Mouse (Mus musculus) natural killer cell, adult 2 months (primary cell): ENCODE results near the gene Mgat4c.
"Not testable (repeated sequence)": the region's sequence is repeated elsewhere in the genome, so short reads cannot be mapped to it uniquely, and the experiment has no call there.

Experiments
- DNase-seq, 2 experiments: peaks; one replicate each; pipeline ENCODE4 v3.0.0; 2022; ENCODE audit warnings: low spot score in 2 of 2

The Mgat4c gene

DNA sequence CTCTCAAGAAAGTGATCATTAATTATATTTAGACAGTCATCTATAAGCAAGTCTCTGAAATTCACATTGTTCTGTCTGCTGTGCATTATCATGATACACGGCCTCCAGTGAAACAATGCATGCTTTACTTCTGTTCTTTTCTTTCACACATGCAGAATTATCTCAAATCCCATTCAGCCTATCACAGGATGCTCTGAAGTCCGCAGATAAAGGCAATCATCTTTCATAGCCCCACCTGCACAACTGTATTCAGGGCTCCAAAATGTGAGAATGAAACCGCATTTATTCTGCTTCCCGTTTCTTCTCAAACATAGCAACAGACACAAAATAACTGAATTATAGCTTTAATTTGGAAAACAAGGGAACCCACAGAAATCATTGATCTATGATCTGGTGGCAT, 446.1 kb downstream of the Mgat4c start:
- no peak for DNase-seq

DNA sequence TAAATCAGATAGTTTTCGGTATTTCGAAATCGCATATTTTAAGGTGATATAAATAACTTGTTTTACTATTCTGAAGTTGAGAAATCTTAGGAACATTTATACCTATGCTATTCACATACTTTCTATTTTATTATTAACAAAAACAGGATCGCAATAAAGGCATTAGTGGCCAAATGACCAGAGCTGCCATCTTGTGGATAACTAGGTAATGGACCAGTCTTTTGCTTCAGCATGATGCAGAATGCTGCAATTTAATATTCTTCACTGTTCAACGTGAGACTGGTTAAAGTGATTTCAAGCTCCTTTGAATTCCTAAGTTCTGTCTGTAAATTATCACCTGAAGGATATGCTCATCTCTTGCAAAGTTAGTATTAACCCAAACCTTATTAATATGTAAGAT, 473.6 kb downstream of the Mgat4c start:
- DNase-seq: no peak

DNA sequence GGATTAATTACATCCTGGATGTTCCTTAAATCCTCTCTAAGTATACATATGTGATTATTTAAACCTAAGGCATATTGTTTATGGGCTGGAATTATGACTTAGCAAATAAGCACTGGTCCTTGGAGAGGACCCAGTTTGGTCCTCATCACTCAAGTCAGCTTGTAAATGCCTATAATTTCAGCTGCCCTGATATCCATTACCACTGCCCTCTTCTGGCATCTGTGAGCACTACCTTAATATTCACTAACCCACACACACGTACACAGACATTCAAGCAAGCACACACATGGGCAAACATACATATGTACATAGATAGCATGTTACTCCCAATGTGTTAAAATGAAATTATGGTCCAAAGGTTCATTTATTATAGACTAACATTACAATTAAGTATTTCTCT, 474.6 kb downstream of the Mgat4c start:
- no peak for DNase-seq

- DNase-seq: no peak
Measured at GRCm38 (mm10) chr10:102158809-102159208, 477.5 kb downstream of the Mgat4c start.

GRCm38 (mm10) chr10:102184726-102185125, 503.4 kb downstream of the Mgat4c start:
- no peak for DNase-seq

GRCm38 (mm10) chr10:102191646-102192045, 510.4 kb downstream of the Mgat4c start:
- no peak for DNase-seq

DNA sequence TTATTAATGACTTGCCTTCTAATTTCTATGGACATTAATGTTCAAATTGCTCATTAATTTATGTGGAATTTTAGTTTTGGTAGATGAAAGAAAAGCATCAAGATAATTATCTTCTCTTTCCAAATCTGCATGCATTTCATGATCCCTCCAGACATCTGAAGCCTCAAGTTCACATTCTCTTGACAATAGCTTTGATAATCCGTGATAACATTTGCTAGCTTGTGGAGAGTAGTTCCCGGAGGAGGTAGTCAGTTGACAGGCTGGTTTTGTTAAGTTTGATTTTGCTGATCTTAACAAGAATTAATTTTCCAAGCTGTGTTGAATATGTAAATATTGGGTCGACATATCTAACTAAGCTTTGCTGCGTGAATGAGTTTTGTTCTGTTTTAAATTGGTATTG, 515.6 kb downstream of the Mgat4c start:
- DNase-seq: no peak

- DNase-seq: no peak
Measured at GRCm38 (mm10) chr10:102238558-102239211, 557.4 kb downstream of the Mgat4c start.

DNA sequence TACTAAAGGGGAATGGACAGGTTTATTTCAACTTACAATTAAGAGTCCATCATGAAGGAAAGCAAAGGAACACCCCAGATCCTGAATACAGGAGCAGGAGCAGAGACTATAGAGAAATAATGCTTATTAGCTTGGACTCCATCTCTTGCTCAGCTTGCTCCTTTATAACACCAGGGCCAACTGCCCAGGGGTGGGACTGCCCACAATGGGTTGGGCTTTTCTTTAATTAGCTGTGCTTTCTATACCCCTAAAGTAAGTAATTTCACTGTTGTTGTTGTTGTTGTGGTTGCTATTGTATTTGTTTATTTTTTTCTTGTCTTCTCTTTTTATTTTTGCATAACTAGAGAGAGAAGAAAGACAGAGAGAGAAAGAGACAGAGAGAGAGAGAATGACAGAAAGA, 562.6 kb downstream of the Mgat4c start:
- no peak for DNase-seq

- DNase-seq: no peak
Measured at GRCm38 (mm10) chr10:102244601-102245000, 563.3 kb downstream of the Mgat4c start.

DNA sequence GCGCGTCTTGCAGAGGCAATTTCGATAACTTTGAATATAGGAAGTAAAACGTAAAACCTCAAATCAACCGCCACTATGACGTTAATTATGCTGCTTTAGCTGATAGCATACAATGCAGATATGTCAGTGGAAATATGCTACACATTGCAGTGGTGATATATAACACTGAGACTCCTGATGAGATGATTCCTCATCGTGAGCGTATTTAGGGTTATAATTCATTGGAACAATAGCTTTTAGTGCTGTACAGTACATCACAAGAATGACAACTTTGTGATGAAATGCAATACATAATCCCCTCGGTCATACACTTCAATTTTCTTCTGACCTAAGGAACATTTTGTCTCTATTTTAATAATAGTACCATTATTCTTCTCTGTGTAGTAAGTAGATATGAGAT, 564.0 kb downstream of the Mgat4c start:
- DNase-seq: no peak

DNA sequence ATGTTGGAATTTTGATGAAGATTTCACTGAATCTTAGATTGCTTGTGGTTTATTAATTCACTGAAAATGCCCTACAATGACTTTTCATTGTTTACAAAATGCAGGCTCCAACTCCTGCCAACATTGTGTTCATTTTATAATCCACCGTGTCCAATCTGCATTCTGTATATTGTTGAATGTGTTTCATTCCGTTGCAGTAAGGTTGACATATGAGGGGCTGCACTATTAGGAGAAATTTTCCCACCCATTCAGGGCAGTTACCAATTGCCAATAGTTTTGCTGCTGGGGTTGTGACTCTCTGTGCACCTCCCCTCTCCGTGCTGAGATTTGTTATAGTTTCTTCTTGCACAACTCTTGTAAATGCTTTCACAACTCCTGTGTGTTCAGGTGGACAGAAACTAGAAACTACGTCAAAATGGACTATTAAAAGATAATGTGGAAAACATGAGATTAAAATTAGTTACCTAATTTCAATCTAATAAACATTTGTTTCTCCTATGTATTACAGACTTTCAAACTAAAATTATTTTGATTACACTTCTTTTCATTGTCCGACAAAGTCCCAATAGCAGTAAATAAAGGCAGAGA, 627.7 kb downstream of the Mgat4c start:
- DNase-seq: no peak

- DNase-seq: no peak
Measured at GRCm38 (mm10) chr10:102365685-102366381, 684.5 kb downstream of the Mgat4c start.

- DNase-seq: no peak
Measured at GRCm38 (mm10) chr10:102370576-102370975, 689.3 kb downstream of the Mgat4c start.

GRCm38 (mm10) chr10:102372111-102372510, 690.8 kb downstream of the Mgat4c start:
- no peak for DNase-seq

DNA sequence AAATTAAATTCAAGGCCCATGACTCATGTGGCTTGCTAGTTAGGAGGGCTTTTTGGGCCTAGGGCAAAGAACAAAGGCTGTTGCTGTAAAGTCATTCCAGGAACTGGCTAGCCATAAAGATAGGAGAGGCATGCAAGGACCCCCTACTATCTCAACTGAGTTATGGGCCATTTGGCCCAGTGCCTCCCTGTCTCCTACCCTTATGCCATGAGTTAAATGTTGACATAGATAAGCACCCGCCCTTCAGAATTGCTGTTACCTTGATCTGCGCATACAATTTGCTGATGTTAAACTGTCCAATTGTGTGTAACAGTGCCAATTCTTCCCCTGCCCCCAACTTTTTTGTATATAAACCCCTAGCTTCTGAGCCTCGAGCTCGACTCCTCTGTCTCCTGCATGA, 692.8 kb downstream of the Mgat4c start:
- no peak for DNase-seq

DNA sequence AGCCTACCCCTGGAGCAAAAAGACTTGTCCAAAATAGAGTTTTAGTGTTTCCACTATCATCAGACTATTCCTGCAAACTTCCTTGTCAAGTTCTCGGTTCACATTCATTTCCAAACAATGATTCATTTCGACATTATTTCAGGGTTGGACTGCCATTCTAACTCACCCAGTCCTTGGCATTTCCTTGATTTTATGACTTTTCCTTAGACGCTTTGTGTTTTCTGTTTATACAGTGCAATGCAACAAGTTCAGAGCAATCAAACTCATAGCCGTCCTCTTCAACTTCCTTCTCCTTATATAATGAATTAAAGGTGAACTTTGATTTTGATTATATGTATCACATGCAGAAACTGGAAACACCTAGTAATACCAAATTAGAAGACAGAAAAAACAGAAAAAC, 696.1 kb downstream of the Mgat4c start:
- no peak for DNase-seq

DNA sequence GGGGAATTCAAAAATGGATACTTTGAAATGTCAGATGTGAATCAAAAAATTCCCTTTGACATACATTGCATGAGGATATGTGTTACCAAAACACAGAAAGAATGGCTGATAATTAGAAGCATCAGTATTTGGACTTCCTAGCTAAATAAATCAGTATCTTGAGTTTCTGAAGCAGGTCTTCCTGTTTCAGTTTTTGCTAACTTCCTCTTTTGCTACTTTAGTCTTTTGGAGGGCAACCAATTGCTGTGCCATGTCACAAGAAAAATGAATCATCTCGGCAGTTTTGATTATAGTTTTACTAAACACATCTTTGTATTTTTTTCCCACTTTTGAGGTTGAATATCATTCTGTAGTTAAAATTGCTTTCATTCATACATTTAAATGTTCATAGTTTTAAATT, 707.9 kb downstream of the Mgat4c start:
- no peak for DNase-seq

- no peak for DNase-seq
Measured at GRCm38 (mm10) chr10:102417654-102418272, 736.5 kb downstream of the Mgat4c start.

GRCm38 (mm10) chr10:102435048-102435447, 753.8 kb downstream of the Mgat4c start:
- DNase-seq: not testable (repeated sequence)

DNA sequence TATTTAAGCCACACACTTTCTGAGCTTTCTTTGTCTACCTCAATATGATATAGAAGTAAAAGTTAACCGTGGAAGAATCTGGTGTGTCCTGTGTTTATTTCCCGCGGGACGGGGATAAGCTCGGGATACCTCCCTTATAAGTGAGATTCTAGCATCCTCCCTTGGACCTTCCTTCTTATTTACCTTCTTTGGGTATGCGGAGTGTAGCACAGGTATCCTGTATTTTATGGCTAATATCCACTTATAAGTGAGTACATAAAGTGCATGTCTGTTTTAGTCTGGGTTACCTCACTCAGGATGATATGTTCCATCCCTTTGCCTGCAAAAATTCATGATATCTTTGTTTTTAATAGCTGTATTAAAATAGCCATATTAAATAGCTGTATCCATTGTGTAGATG, 754.2 kb downstream of the Mgat4c start:
- DNase-seq: not testable (repeated sequence)
